Mouse (Mus musculus): ENCODE results near the gene Phlpp2. TPM values are rescaled to one million over a fixed set of nuclear protein-coding genes. Genes with fewer than 3 reads are reported as not detected.

The Phlpp2 gene
- total and polyA plus RNA-seq, 3 experiments = 1.7 to 5.9 TPM; not detected in 1

GRCm38 (mm10) chr8:109957167-109958028 lies 89.1 kb downstream of the Phlpp2 start:
- Histone ChIP-seq H3K9me3 (replicated peaks; ENCODE audit: insufficient read depth, low read length) (no peaks in the 10 kb centered on the region), H3K36me3 (ENCODE audit: control insufficient read depth in 1 of 2, insufficient read depth in 2 of 2, low read length in 2 of 2) (peaks cover 0 to 1% of the 10 kb centered on the region in 2 experiments; a peak in 2 of 4 replicates), H3K9ac (ENCODE audit: control insufficient read depth, low read depth, low read length, poor library complexity, severe bottlenecking) (no peak overlapping the region), H3K4me3 (ENCODE audit: control insufficient read depth in 1 of 2, insufficient read depth in 1 of 2, low read depth in 2 of 2, low read length in 2 of 2) (no peak overlapping the region), H3K27me3 (ENCODE audit: control insufficient read depth in 1 of 2, insufficient read depth in 2 of 2, low read length in 2 of 2) (no peaks in the 10 kb centered on the region), H3K79me2 (ENCODE audit: control insufficient read depth, insufficient read depth, low read length, poor library complexity) (no peaks in the 10 kb centered on the region), H3K27ac (ENCODE audit: control insufficient read depth, low read depth, low read length) (no peak overlapping the region), H3K4me1 (ENCODE audit: control insufficient read depth in 1 of 2, insufficient read depth in 2 of 2, low read length in 2 of 2) (0 out of 4 replicates have a peak, but pooled peaks cover 0 to 2% of the 10 kb centered on the region in 2 experiments)
- DNase-seq (ENCODE audit: low read depth, low spot score) = peak; percentile 48
- no peak for TF ChIP-seq KAT2A (conservative IDR thresholded peaks at IDR 0.05; ENCODE audit: low read depth, low read length)
- no peak for TF ChIP-seq MAX (IDR thresholded peaks at IDR 0.05; ENCODE audit: low read length)
- TF ChIP-seq UBTF (IDR thresholded peaks at IDR 0.05; ENCODE audit: borderline replicate concordance, insufficient read depth, low read depth, low read length) = no peak
- no peak for TF ChIP-seq MYB (IDR thresholded peaks at IDR 0.05; ENCODE audit: low read depth, low read length)
- TF ChIP-seq POLR2A (IDR thresholded peaks at IDR 0.05; ENCODE audit: control insufficient read depth in 1 of 2, insufficient read depth in 1 of 2, low read depth in 1 of 2, low read length in 2 of 2, poor library complexity in 1 of 2) = no peak
- no peak for TF ChIP-seq CTCF (IDR thresholded peaks at IDR 0.05 in 2 of 3, conservative IDR thresholded peaks at IDR 0.05 in 1 of 3; ENCODE audit: control insufficient read depth in 1 of 3, insufficient read depth in 1 of 3, low read depth in 2 of 3, low read length in 3 of 3, poor library complexity in 1 of 3, severe bottlenecking in 1 of 3)
- no peak for TF ChIP-seq MXI1 (IDR thresholded peaks at IDR 0.05; ENCODE audit: low read depth, low read length)

- peaks cover 0 to 9% of the 10 kb centered on the region in 2 experiments; a peak in 2 of 4 replicates for H3K4me1 ChIP-seq (ENCODE audit: control insufficient read depth in 1 of 2, insufficient read depth in 2 of 2, low read length in 2 of 2)
- no peaks in the 10 kb centered on the region for H3K27me3 ChIP-seq (ENCODE audit: control insufficient read depth in 1 of 2, insufficient read depth in 2 of 2, low read length in 2 of 2)
- no peaks in the 10 kb centered on the region for H3K79me2 ChIP-seq (ENCODE audit: control insufficient read depth, insufficient read depth, low read length, poor library complexity)
- no peaks in the 10 kb centered on the region for H3K9me3 ChIP-seq (replicated peaks; ENCODE audit: insufficient read depth, low read length)
- no peak overlapping the region for H3K4me3 ChIP-seq (ENCODE audit: control insufficient read depth in 1 of 2, insufficient read depth in 1 of 2, low read depth in 2 of 2, low read length in 2 of 2)
- peaks cover 0 to 6% of the 10 kb centered on the region in 2 experiments; a peak in 2 of 4 replicates for H3K36me3 ChIP-seq (ENCODE audit: control insufficient read depth in 1 of 2, insufficient read depth in 2 of 2, low read length in 2 of 2)
- TF ChIP-seq RAD21 (IDR thresholded peaks at IDR 0.05; ENCODE audit: low read depth, low read length) (no peak), NELFE (IDR thresholded peaks at IDR 0.05; ENCODE audit: low read depth, low read length) (no peak), MEF2A (IDR thresholded peaks at IDR 0.05; ENCODE audit: extremely low read depth, insufficient replicate concordance, low read depth, low read length, poor library complexity, severe bottlenecking) (no peak), MAZ (IDR thresholded peaks at IDR 0.05; ENCODE audit: low read depth, low read length) (no peak), ELF1 (IDR thresholded peaks at IDR 0.05; ENCODE audit: low read depth, low read length) (no peak), NRF1 (IDR thresholded peaks at IDR 0.05; ENCODE audit: insufficient read depth, low read depth, low read length, poor library complexity, severe bottlenecking) (no peak), RCOR1 (IDR thresholded peaks at IDR 0.05; ENCODE audit: low read depth, low read length) (no peak), MYC (IDR thresholded peaks at IDR 0.05; ENCODE audit: low read depth, low read length) (no peak), CHD1 (IDR thresholded peaks at IDR 0.05; ENCODE audit: low read depth, low read length) (no peak), SIN3A (IDR thresholded peaks at IDR 0.05; ENCODE audit: low read length) (no peak), TBP (IDR thresholded peaks at IDR 0.05; ENCODE audit: low read depth, low read length) (no peak), ZC3H11A (IDR thresholded peaks at IDR 0.05; ENCODE audit: low read depth, low read length) (no peak), ZNF384 (IDR thresholded peaks at IDR 0.05; ENCODE audit: low read depth, low read length) (no peak), UBTF (IDR thresholded peaks at IDR 0.05; ENCODE audit: borderline replicate concordance, insufficient read depth, low read depth, low read length) (no peak), ZKSCAN1 (IDR thresholded peaks at IDR 0.05; ENCODE audit: low read depth, low read length) (no peak), MAFK (IDR thresholded peaks at IDR 0.05; ENCODE audit: borderline replicate concordance, low read depth, low read length) (no peak)
- H3K27ac ChIP-seq (ENCODE audit: control insufficient read depth, low read depth, low read length) = no peak overlapping the region
- H3K9ac ChIP-seq (ENCODE audit: control insufficient read depth, low read depth, low read length, poor library complexity, severe bottlenecking) = no peak overlapping the region
- DNase-seq (ENCODE audit: low read depth, low spot score) = no peak
Measured at GRCm38 (mm10) chr8:109958036-109958655, 89.8 kb downstream of the Phlpp2 start.
